Mouse (Mus musculus) lung, postnatal 4 days (tissue): ENCODE data around the gene Hist2h3b.
"Not testable (repeated sequence)": the region's sequence is repeated elsewhere in the genome, so short reads cannot be mapped to it uniquely, and the experiment has no call there.

Experiments used
- DNase-seq, 2 experiments: peaks; one replicate each; pipeline ENCODE4 v3.0.0; 2021

The Hist2h3b gene

DNA sequence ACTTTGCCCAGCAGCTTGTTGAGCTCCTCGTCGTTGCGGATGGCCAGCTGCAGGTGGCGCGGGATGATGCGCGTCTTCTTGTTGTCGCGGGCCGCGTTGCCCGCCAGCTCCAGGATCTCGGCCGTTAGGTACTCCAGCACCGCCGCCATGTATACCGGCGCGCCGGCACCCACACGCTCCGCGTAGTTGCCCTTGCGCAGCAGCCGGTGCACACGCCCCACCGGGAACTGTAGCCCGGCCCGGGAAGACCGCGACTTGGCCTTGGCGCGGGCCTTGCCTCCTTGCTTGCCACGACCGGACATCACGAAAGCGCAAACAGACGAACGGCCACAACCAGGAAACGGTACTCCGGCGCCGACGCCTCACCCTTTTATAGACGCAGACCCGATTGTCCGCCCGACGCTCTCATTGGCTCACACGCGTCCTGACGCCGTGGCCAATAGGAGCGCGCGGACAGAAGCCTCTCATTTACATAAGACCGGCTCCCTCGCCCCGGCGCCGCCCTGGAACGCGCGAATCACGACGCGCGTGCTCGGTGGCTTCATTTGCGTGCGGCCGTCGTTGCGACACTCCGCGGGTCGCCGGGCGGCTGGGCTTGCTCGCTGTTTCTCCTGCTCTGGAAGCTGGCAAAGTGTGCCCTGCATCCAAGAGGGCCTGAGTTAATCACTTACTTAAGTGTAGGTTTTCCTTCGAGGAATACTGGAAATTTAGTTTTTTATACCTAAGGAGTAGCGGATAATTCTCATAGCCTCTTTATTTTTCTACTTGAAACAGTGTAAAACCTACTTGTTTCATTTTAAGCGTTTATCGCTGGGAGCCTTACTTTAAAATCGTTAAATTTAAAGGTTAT lies 28.3 kb upstream of the Hist2h3b start, which contains the start of gene Hist2h2aa2:
Hist2h2aa2 (minus strand) TSS at position 328 of the 850 bp plus-strand sequence.
- DNase-seq, result peak; percentile 97 to 98

GRCm38 (mm10) chr3:96240799-96241197 lies 27.7 kb upstream of the Hist2h3b start:
- no peak for DNase-seq

DNA sequence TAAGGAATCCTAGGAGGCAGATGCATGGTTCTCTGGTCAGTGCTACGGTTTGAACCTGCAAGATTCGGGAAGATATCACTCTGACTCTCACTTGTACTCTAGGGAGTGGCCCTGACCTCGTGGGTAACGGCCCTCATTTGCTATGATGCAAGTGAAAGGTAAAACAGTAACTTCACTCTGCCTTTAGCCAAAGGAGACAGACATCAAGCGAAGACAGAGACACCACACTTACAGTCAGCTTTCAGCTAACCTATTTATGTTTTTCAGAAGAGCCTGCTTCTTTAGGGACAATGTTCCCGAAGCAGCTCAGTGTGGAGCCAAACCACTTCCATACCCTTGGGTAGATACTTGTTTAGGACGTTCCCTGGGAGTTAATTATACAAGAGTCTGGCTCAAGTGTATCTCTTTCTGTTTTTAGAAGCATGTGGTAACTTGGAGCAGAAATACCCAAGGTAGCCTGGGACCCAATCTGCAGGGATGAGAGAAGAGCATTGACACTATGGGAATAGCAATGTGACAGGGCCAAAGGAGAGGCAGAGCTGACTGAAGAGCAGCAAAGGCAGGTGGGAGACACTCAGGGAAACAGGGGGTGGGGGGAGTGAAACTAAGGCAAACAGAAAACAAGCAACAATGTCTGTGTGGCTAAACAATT lies 24.4 kb upstream of the Hist2h3b start:
- DNase-seq, result no peak

GRCm38 (mm10) chr3:96245003-96245886 lies 23.2 kb upstream of the Hist2h3b start, which contains the start of gene Hist2h2aa1:
Hist2h2aa1 (plus strand) TSS chr3:96245497.
- peak; percentile 90 to 94 for DNase-seq

DNA sequence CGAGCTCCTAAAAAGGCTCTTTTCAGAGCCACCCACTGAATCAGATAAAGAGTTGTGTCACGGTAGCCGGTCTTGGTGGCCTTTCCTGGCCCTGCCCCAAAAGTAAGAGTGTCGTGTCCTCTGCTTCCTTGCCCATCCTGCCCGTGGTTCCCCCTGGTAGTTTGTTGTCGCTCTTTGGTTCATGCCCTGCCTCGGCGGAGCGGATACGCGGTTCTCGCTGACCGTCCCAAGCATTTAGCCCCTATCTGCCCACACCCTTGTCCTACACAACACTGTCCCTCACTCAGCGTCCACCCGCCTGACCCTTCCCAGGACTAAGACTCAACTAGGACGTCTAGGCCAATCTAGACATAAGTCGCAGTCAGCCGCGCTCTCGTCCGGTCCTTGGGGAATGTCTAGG lies 22.4 kb upstream of the Hist2h3b start:
- DNase-seq, result not testable (repeated sequence)

GRCm38 (mm10) chr3:96246427-96246856 lies 22.0 kb upstream of the Hist2h3b start, which contains the start of gene Hist2h3c1:
Hist2h3c1 (plus strand) TSS chr3:96246685.
- DNase-seq, result peak in 1 of 2 experiments; percentile 56

DNA sequence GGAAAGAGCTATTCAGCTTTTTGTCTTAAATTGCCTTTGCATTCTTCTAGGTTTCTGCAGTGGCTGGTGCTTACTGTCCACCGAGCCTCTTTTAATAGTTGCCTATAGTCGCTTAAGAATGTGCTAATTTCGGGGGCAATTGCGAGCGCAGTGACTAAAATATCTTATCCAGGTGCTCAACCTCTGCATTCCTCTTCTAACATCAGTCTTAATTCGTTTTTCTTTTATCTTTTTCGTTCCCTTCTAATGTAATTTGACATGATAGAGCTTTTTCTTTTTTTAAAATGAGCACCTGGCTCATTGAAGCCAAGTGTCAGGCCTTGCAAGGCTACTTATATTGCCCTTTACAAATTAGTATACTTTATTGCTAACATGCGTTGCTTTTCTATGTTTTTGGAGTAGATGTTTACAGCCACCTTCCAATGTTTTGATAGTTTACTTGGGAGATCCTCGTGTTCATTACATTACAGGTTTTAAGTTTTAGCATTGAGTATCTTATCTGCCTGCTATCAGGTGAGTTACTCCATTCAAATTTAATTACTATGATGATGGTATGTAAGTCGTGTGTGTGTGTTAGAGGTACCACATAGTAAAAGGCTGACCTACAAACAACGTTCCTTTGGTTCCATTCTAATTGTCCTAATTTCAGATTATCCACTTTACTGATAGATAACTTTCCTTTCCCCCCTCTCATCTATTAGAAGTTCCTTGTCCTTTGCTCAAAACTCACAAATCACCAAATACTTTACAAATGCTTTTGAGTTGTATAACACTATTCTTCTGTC lies 20.9 kb upstream of the Hist2h3b start:
- DNase-seq, result no peak

DNA sequence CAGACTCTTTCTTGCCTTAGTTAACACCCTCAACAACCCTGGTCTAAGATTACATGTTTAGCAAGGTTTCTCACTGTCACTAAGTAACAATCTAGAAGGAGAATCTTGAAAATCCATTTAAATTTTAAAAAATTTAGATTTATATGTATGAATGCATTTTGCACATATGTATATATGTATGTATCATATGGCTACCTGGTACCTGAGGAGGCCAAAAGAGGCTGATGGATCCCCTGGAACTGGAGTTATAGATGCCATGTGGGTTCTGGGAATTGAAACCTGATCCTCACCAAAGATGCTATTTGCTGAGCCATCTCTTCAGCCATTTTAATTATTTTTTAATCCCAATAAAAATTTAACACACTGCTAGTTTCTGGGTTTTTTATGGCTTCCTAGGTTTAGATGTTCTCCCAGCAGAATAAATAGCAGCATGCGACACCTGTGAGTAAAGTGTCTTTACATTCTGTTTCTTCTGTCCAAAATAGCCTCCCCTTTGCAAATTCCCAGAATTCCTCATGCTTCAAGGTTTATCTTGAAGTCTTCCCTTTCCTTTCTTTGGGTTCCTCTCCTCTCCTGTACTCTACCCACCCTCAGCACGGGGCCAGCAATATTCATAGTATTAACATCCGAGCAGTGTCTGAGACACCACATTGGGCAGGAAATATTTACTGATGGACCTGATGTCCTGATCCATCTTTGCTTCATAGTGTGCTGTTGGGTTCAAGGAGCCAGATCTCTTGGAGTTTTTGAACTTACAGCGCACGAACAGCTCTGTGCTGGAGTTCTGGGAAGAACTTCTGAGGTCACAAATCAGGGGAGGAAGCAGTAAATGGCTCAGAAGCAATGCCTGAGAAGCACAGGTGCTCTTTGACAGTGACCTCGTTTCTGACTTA lies 20.1 kb upstream of the Hist2h3b start:
- DNase-seq, result no peak

DNA sequence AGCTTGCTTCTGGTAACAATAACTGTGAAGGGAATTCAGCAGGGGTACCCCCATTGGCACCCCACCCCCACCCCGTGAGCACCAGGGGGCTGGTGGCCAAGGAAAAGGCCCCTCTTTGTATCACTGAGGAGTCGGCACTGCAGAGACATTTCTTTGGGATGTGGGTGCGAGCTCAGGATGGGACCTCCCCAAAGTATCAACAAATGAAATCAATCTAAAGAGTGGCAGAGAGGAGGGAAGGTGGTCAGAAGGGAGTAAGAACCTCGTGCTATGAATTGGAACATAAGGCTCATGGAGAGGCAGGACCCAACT lies 19.5 kb upstream of the Hist2h3b start:
- DNase-seq, result no peak

GRCm38 (mm10) chr3:96250890-96251289 lies 17.6 kb upstream of the Hist2h3b start:
- no peak for DNase-seq

DNA sequence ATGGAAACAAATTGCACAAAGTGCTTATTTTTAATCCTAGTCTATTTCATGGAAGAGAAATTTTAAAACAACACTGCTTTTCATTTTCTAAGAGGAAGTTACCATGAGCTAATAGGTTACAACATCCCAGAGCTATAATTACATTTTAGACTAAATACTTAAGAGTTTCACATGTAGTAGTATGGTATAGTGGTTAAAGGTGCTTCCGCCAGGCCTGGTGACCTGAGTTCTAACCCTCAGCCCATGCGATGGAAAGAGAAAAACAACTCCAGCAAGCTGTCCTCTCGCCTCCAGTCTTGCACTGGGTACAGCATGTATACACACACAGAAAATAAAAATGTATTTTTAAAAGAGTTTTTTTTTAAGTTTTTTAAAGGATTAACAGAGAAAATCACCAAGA lies 16.7 kb upstream of the Hist2h3b start:
- no peak for DNase-seq

GRCm38 (mm10) chr3:96254683-96255355 lies 13.6 kb upstream of the Hist2h3b start:
- no peak for DNase-seq

- DNase-seq, result peak in 1 of 2 experiments; percentile 23
Observed at GRCm38 (mm10) chr3:96255926-96256593, 12.4 kb upstream of the Hist2h3b start.

DNA sequence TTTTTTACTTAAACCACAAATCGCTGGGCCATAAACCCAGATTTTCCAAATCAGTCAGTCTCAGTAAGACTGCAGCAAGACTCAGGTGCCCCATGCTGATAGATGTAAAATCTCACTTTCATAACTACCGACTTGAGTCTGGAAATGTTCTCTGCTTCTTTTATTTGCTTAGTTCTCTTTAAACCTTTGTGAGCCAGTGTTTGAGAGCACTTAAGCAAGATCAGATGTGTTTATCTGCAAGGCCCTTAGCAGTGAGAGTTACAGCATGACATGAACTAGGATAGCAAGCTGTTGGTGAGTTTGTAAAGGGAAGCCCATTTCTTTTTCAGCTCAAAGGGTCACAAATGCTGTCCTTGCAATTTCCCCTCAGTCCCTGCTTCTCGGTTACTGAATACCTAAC lies 11.3 kb upstream of the Hist2h3b start:
- no peak for DNase-seq

DNA sequence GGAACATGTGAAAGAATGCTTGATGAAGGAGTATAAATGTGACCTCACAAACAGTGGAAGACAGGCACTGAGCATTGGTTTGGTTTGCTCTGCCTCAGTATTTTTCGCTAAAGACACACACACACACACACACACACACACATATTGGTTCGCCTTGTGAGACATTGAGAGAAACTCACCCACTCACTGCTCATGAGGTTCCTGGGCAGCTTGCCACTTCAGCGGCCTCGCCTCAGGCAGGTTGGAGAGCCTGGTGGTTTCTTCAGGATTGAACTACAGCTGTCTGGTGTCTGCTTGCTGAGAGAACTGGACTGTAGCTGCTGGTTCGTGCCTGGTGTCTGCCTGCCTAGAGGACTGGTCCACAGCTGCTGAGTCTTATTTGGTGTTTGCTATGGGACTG lies 8.2 kb upstream of the Hist2h3b start:
- no peak for DNase-seq

DNA sequence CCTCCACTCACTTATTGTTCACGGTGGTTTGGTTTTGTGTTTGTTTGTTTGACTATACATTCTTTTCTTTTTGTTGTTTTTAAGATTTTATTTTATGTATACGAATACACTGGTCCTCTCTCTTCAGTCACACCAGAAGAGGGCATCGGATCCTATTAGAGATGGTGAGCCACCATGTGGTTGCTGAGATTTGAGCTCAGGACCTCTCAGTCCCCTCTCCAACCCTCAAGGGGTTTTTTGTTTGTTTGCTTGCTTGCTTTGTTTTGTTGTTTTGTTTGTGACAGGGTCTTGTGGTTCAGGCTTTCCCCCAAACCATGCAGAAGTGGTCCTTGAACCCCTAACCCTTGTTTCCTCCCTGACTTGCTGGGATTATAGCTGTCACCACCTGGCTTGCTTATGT lies 6.8 kb upstream of the Hist2h3b start:
- no peak for DNase-seq

- peak; percentile 84 to 90 for DNase-seq
Observed at GRCm38 (mm10) chr3:96262216-96262875, 6.1 kb upstream of the Hist2h3b start.

DNA sequence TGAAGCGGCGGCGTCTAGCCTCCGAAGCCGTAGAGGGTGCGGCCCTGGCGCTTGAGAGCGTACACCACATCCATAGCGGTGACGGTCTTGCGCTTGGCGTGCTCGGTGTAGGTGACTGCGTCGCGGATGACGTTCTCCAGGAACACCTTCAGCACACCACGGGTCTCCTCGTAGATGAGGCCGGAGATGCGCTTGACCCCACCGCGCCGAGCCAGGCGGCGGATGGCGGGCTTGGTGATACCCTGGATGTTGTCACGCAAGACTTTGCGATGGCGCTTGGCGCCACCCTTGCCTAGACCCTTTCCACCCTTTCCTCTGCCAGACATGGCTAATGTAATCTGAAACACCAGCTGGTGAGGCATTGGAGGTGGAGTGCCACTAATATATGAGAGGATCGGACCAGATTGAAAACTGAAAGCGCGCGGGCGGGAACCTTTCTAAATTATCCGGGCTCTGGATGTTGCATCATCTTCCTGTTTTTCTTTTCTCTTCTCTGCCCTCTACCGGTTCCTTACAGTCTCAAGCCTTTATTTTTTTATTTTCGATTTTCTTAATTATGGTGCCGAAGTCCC lies 5.4 kb upstream of the Hist2h3b start, which contains the start of gene Hist2h4:
Hist2h4 (minus strand) TSS at position 333 of the 572 bp plus-strand sequence.
- DNase-seq, result peak; percentile 95 to 97
